Mouse (Mus musculus) thymus, adult 18-20 months (tissue): ENCODE results near the gene Atg9a.
A peak's percentile ranks its signal among the peaks of the same experiment; 100 is the strongest.

Experiments used
- DNase-seq, 2 experiments: peaks; one replicate each; pipeline ENCODE4 v3.0.0; 2022; ENCODE audit warnings: mixed read lengths in 2 of 2

Atg9a gene

DNA sequence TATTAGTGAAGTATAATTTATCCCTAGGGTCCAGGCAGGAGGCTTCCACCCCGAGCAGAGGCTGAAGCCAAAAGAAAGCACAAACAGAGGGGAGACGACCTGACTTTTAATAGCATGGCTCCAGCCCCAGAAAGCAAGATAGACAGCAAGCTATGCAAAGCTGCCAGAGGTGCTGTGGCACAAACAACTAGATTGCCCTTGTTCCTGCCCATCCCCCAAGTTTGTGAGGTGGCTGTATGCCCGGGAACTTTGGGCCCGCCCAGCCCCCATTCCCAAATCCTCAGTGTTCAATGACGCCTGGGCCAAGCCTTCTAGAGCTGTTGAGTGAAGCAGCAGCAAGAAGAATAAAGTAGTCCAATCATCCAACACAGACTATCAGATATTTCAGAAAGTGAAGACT is 22.9 kb upstream of the Atg9a start:
- no peak for DNase-seq

DNA sequence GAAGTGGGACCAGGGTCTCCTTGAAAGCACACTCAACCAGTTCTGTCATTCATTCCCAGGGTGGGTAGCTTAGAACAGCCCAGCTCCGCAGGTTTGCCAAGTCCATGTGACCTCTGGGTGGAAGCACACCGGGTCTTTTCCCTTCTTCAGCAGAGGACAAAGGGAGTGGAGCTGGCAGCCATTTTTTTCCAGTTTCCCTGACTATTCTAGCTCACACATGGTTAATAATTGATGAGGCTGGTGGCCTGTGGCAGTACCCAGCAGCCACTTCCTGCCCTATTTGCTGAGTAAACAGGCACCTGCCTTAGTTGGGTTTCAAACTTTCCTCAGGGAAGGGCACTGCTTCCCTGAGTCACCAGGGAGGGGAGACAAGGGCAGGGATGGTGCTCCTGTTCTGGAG is 22.4 kb upstream of the Atg9a start:
- DNase-seq = no peak

DNA sequence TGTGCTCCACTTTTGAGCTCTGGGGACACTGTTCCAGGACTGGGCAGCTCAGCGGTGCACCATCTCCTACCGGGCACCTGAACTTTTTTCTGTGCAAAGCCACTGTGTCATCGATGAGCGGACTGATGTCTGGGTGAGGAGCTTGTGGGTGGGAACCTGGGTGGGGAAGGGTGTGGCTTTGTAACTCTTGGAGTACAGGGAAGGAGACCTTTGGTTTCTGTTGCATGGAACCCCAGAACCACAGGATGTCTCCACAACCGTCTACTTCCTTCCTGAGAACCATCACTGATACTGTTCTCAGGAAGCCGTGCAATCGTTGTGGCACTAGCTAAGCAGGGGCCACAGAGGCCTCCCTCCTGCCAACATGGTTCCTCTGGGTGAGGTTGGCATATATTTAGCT is 21.1 kb upstream of the Atg9a start:
- DNase-seq = peak in 1 of 2 experiments; percentile 20

DNA sequence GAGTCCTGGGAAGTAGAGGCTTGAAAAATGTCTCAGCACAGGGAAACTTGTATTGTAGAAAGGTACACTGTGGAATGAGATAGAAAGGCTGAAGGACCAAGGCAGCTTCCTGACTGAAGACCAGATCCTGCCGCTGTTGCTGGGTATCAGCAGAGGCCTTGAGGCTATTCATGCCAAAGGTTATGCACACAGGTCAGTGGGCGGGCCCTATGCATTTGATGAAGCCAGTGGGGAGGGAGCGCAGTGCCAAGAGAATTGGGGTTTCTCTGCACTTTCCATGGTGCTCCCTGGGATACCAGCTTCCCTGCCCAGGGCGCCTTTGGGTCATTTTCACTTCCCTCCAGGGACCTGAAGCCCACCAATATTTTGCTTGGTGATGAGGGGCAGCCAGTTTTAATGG is 20.5 kb upstream of the Atg9a start:
- no peak for DNase-seq

DNA sequence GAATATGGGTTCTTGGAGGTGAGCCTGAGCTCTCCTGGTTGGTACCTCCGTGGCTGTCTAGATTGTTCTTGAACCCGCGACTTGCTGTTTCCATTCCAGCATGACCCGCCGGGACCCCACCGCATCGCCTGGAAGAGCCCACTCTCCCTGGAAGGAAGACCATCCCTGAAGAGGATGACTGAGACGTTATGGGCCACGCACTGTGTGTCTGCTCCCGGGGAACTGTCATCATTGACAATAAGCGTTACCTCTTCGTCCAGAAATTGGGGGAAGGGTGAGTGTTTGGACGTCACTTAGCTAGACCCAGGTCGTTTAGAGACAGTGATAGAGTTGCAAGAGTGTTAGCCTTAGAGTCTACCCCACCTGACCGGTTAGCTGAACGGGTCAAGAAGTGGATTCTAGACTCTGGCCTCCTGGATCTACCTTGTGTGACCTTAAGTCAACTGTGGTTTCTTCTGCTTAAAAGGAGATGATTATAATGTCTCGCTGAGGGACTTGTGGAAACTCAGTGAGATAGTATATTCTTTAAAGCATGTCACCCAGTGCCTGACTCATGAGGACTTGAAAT is 19.2 kb upstream of the Atg9a start:
- DNase-seq = no peak

DNA sequence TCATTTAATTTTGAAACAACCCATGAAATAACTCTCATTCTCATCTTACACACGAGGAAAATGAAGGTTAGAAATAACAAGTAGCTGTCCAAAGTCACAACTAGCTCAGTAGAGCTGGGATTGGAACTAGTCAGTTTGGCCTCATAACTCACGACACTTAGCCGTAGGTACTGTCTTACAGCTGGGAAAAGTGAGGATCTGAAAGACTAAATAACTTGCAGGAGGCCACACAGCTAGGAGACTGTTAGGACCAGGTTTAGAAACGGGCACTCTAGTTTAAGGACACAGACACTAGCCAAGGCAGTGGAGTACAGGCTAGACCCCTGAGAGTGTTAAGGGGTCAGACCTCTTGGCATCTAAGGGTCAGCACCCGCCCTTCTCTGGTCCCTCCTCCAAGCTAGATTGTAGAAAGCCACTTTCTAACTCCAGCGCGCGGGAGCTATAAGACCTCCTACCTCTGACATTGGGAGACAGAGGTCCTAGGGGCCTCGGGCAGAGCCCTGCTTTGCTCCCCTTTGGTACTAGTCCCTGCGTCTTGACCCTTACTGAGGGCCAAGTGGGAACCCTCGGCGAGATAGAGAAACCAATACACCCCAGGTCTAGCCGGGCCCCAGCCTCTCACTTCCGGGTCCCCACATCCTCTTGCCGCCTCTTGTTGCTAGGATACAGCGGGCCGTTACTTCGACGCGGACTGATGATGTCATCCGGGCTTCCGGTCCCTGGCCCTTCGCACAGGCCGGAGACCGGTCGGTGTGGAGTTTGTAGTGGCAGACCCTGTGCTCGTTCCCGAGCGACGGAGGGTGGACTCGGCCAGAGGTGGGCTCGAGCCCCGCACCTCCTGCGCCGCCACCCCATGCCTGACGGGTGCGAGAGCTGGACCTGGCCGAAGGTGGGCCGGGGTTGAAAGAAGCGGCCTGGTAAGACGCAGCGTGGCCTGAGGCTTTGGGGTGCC is 18.4 kb upstream of the Atg9a start, which contains the start of the genes Glb1l and Stk16:
Glb1l (minus strand) TSS at position 678 of the 952 bp plus-strand sequence.
Stk16 (plus strand) TSS at position 703 of the 952 bp plus-strand sequence.
- DNase-seq = peak; percentile 88 to 94

DNA sequence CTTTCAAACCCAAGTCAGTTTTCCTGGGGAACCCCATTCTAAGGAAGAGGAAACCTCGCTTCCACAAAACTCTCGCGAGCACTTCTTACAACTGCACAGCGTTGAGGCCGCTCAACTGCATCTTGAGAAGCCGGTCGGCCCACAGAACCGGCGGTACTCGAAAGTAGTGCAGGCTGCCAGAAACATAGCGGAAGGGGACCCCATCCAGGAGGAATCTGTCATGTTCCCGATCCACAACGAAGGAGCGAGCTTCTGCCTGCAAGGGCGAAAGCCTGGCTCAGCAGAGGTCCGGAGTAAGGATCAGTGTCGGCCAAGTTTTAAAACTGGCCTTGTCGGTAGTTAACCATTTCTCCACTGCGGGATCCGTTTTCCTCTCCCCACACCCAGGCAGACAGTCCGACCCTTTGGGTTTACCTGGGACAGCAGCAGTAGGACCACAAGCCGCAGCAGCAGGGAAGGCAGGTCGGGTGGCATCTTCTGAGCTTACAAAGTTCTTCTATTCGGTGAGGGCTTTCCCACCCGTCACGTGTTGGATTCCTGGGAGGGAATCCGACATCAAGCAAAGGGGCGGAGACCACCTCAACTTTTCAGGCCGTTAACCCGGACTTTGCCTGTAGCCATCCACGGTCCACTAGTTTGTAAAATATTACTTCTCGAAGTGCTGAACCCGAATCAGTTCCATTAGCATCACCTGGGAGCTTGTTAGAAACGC is 17.1 kb upstream of the Atg9a start:
- peak in 1 of 2 experiments; percentile 25 for DNase-seq

DNA sequence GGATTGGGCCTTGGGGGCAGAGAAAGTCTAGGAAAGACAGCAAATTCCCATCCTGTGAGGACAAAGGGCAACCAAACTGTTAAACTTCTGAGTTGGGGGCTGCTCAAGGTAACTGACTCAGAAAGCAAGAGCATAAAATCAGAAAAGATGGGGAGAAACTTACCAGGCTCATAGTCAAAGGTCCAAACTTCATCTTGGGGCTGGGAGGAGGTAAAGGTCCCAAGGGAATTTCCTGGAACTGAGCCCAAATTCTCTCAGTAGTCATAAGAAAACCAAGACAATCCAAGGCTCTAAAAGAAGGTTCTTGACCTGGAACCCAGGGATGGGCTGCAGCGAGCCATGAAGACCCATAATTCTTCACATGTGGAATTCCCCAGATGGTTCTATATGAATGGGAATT is 9.2 kb upstream of the Atg9a start:
- DNase-seq = no peak

DNA sequence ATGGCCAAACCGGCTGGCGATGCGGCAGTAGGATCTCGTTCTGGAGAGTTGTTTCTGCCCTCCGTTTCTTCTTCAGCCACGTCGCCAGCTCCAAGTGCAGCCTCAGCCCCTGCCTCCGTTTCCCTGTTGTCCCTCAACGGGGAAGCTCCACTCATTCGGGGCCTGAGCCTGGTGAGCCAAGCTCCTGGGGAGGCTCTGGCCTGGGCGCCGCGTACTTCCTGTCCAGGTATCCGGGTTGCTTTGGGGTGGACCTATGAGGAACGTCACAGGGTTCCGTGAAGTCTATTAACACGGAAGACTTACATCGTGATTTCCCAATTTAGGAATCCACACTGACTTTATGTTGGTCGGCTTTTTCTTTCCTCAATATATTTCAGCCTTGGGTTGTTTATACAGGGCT is 456 bp upstream of the Atg9a start:
- no peak for DNase-seq

DNA sequence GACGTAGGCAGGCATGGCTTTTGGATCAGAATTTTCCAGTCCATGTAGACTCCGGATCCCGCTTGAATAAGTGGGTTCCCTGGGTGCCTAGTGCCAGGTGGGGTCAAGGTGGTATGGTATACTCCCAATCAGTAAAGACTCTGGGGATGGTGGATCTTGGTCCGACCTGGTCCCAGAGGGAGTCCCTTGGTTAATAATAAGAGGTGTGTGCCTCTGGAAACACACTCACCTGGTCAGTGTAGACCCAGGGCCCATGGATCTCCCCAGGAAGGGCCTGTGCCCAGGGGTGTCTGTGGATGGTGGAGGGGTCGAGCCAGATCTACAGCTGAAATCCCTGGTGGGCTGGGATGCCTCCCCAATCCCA is 756 bp downstream of the Atg9a start:
- peak in 1 of 2 experiments; percentile 38 for DNase-seq

DNA sequence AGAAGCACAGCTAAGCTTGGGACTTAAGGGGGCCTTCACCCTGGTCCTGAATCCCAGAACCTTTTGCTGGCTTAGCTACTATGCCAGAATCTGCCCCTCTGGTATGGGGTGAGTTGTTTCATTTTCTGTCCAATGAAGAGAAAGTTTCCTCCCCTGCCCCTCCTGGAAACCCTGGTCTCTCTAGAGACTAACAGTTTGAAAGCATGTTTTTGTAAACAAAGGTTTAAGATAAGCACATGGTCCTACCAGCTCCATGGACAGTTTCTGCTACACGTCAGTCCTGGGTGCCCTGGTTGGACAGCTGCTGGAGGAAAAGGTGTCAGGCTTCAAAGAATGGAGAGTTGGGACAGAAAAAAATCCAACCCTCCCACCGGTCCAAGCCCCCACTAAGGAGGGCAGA is 1.4 kb downstream of the Atg9a start:
- DNase-seq = no peak

DNA sequence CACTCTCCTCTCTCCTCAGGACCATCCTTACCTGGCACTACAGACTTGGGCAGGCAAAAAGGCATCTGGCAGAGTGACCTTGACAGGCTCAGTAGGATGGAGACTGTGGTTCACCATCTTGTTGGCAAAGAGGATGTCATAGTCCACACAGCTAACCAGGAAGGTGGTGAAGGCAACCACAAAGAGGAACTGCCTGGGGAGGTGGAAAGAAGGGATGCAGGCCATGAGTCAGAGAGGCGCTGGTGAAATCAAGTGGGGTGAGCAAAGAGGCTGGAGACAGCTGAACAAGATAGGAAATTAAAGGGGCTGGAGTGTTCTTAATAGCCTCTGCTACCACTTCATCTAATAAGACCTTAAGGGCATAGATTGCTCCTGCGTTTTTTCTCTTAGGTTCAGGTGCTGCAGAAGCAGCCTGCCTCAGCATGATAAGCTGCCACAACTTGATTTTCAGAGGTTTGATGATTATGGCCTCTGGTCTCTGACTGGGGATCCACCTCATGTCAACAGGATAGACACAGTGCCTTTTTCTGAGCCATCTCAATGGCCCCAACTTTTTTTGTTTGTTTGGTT is 4.0 kb downstream of the Atg9a start:
- DNase-seq = no peak

DNA sequence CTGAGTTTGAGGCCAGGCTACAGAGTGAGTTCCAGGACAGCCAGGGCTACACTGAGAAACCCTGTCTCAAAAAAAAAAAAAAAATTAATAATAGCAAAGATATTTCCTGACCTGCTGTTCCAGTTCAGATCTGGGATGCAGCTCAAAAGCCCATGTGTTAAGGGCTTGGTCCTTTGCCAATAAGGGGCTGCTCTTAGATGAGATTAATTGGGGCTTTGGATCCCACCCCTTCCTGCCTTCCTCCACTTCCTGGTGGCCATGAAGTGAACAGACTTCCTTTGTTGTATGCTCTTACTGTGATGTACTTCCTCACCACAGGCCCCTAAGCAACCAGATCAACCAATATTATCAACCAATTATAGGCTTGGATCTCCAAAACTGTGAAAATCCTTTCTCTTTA is 4.9 kb downstream of the Atg9a start:
- no peak for DNase-seq

DNA sequence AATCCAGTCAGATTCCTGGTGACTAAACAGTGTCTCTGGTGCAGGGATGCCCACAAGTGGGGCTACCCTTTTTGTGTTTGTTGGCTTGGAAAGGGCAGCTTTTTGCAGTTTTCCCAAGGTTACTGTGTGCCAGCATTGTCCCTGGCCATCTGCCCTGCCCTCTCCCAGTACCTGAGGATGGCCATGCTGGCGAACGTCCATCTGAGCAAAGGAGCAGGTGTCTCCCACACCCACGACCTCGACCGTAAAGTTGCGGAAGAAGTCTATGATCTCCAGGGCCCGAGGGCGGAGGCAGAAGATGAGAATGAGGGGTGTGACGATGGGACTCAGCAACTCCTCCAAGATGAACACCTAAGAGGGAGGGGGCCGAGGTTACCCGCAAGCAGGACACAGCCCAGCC is 6.5 kb downstream of the Atg9a start:
- no peak for DNase-seq

DNA sequence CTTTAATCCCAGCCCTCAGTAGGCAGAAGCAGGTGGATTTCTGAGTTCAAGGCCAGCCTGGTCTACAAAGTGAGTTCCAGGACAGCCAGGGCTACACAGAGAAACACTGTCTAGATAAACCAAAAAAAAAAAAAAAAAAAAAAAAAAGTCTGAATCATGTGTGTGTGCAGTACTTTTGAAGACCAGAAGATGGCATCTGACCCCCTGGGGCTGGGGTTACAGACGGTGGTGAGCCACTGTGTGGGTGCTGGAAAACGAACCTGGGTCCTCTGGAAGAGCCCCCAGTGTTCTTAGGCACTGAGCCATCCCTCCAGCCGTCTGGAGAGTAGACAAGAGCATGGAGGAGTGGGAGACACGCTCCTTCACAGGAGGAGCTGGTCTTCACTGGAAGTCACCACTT is 9.8 kb downstream of the Atg9a start:
- DNase-seq = no peak

DNA sequence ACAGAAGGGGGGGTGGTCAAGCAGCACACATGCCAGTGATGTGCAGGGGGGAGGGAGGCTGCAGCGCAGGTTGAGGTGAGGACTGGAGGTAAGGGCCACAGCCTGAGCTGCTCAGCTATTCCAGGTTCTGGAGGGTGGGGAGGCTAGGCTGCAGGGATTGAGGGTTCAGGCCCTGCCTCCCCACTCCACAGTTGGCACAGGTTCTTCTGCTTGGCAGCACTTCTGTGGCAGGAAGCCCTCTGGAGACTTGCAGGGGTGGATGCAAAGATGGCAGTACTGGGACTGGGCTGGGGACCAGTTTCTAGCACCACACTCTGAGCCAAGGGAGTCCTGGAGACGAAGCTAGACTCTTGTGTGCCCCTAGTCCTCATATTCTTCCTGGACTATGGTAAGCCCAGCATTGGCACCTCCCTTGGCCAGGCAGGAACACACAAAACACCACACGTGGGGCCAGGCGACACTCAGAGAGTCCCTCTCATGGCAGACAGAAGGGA is 10.6 kb downstream of the Atg9a start:
- no peak for DNase-seq

DNA sequence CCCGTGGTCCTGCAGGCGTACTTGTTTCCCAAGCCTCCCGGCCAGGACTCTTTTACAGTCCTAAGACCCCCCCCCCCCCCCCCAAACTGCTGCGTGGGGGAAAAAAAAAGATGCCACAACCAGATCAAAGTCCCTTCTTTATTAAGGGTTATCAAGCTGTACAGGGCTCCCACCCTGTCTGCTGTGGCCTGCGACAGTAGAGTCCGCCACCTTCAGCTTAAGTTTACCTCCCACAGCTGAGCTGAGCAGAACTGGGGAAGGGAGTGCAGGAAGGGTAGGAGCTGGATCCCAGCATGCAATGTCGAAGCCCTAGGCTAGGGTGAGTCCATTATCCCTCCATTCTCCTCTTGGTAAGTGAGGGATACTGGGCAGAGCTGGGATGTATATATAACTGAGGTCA is 11.3 kb downstream of the Atg9a start:
- no peak for DNase-seq

DNA sequence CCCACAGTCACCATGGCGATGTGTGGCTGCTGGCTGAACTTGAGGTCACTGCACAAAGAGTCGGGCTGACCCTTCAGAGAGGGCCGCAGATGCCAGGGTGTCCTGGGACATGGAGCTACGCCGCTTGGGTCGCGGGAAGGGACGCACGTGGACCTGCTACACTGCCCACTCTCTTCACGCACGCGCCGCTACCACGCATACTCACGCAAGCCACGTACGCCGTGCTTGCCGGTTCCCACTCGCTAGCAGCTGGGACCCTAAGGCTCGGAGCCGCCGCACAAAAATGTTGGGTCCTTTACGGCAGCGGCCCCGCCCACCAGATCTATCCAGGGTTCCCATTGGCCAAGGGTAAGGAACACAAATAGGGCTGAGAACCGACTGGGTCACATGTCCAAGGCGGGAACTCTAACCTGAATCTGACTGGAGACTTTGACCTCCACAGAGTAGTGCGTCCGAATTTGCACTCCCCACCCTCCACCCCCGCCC is 11.8 kb downstream of the Atg9a start, which contains the start of gene Abcb6:
Abcb6 (minus strand) TSS at position 288 of the 486 bp plus-strand sequence.
- peak; percentile 75 to 81 for DNase-seq

DNA sequence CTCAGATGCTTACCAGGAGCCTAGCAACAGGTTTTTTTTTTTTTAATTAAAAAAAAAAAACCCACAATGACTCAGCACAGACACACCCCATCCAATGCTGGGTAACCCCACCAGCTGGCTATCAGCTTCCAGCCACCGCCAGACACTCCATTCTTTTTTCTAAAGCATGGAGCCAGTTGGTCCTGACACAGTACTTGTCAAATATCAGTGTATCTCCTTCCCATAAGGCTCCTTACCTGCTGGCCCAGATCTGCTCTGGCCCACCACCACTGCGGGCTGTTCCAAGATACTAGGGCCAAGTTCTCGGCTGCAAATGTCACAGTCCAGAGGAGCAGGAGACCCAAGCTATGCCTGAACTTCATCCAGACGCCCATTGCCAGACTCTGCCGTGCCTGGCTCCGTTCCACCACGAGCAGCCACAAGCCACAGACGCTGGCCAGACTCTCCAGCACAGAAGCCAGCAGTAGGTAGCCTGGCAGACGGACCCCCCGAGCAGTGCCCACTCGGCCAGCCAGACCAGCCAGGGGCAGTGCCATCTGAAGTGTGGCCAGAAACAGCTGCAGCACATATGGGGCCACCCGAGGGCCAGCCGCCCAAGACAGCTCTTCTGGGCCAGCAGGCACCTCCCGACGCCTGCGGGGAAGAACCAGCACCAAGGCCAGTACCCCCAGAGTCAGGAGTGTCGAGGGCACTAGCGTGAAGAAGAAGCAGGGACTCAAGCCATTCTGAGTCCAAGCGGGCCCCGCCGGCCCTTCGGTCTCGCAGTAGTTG is 12.5 kb downstream of the Atg9a start:
- no peak for DNase-seq

DNA sequence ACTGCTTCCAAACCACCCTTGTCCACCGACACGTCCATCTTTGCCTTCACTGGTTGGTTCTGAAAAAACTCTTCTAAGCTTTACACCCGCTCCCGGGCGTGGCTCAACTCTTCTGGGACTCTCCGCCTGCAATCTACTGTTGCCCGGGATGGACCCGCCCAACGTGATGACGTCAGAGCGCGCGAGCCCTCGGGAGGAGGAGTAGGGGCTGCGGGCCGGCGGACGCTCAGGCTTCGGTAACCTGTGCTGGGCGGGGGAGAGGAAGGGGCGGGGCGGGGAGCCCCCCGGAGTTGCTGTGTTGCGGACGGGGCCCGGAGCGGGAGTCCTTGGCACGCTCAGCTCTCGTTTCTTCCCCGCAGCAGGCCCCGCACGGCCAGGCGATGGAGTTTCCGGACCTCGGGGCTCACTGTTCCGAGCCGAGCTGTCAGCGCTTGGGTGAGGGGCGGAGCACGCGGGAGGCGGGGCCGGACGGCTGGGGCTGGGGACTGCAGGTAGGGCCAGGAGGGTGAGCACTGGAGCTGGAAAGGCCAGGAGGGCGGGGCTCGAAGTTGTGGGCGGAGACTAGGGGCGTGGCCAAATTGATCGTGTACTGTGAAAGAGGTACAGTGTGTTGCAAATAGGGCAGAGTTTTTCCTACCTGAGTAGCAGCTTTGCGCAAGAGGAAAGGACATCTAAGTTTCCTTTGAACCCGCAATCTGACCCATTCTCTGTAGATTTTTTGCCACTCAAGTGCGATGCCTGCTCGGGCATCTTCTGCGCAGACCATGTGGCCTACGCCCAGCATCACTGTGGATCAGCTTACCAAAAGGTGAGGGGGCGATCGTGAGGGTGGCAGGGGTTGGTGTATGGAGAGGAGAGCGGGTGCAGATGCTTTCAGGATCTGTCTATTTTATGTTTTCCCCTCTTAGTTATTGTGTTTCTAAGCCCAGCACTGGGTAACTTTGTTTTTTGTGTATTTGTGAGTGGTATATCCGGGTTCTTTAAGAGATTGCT is 23.2 kb downstream of the Atg9a start, which contains the start of gene Zfand2b:
Zfand2b (plus strand) TSS at position 175 of the 993 bp plus-strand sequence.
- peak; percentile 95 to 96 for DNase-seq

DNA sequence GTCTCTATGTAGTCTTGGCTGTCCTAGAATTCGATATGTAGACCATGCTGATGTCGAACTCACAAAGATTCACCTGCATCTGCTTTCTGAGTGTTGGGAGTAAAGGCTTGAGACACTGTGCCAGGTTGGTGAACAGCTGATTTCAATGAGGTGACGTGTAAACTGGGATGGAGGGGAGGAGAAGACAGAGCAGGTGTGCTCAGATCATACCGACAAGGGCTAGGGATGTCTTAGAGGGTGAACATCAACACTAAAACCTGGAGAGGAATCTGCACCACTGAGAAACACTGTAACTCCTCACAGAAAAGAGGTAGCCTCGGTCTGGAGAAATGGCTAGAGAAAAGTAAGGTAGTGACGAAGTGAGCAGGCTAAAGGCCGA is 23.9 kb downstream of the Atg9a start:
- no peak for DNase-seq
